Mouse (Mus musculus) heart, adult 2 months (tissue): ENCODE data around the gene Sept4.

Source experiments
- CTCF ChIP-seq: fragments of 200-600 bp; IDR thresholded peaks from 2 replicates; pipeline ENCODE4 v1.8.1; 2022; ENCODE audit warnings: antibody characterized with exemption, mild to moderate bottlenecking, moderate library complexity
- POLR2A ChIP-seq: fragments of 200-500 bp; IDR thresholded peaks from 2 replicates; pipeline ENCODE4 v1.6.1; 2011; ENCODE audit warnings: mild to moderate bottlenecking, low read depth, low read length, control low read depth; ENCODE audit not compliant: insufficient read depth

DNA sequence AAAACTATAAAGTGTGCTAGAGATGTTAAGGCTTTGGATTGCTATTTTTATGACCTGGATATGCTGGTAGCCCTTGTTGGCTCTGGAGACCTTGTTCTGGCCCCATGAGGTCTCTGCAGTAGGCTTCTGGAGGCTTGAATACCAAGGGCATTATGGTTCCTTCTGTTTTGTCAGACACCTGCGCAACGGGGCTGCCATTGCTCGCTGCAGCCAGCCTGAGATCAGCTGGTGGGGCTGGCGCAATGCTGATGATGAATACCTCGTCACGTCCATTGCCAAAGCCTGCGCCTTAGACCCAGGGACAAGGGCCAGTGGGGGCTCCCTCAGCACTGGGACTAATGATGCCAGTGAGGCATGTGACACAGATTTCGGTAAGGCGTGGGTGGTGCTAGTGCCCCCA lies 33.5 kb downstream of the Sept4 start:
- TF ChIP-seq CTCF (no peak), POLR2A (no peak)
